Mouse (Mus musculus): ENCODE results near the gene Ccdc177. TPM values are rescaled to one million over a fixed set of nuclear protein-coding genes. Genes with fewer than 3 reads are reported as not detected.
"Not testable (repeated sequence)": the region's sequence is repeated elsewhere in the genome, so short reads cannot be mapped to it uniquely, and the experiment has no call there.

The Ccdc177 gene
- 10 to 100 TPM; 16.5 to 18.6 TPM for total RNA-seq (2021)

DNA sequence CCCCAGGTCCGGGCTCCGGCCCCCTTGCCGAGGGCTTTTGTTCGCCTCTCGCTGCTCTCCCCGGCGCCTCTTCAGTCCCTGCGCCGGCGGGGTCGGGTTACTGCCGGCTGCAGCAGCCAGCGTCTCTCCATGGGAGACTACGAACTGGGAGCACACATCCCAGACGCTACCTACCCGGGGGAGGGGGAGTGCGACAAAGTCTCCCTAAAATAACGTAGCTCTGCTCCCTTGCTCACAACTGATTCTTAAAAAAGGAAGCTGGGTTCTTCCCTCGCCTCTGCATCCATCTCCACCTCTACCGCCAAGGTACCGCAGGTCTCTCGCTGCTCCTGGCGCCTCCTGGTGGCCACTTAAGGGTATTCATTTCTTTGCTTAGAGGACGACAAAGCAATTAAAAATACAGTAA, at the start of gene Ccdc177:
Gene Ccdc177, minus strand, starts transcription at position 292 of the 406 bp plus-strand sequence.
- DNase-seq, result peak; percentile 79 to 83

DNA sequence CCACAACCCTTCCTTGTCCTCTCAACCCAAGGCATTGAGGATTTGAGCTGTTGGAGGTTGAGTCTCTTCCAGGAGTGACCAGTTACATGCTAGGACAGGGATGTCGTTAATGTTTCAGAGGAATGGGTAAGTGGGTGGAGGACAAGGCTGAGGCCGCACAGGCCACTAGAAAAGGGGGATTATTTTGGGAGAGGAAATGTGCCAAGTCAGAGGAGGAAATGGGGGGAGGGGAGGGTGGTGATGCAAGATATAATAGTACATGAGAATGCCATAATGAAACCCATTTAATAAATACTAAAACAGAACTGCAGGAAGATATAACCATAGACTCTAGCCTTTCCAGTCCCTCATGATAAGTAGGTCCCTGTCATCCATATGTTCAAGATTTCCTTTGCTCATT, 49.5 kb upstream of the Ccdc177 start:
- DNase-seq, result no peak

DNA sequence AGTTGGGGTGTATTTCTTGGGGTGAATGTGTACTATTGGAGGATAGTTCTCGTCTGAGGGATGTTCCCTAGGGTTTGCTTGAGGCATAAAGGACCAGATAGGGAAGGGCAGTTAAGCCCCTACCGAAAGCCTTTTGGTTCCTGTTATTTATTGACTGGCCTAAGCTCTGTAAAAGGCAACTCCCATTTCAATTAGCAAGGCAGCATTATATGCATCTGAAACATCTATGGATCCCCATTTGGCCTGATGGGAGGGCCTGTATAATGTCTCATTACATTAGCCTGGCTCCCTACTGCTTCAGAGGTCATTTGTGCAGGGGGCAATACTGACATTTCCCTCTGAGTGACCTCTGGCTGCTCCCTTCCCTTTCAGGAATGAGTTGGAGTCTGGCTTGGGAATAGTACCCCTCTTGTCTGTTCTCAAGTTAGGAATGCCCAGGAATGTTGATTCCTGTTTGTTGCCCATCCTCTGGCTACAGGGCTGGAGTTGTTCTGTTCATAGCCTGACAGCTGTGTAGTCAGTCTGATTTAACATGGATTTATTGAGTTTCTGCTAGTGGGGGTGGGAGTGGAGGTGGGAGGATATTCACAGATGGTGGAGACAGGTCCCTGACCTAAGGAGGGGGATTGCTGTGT, 47.1 kb upstream of the Ccdc177 start:
- DNase-seq, result no peak

DNA sequence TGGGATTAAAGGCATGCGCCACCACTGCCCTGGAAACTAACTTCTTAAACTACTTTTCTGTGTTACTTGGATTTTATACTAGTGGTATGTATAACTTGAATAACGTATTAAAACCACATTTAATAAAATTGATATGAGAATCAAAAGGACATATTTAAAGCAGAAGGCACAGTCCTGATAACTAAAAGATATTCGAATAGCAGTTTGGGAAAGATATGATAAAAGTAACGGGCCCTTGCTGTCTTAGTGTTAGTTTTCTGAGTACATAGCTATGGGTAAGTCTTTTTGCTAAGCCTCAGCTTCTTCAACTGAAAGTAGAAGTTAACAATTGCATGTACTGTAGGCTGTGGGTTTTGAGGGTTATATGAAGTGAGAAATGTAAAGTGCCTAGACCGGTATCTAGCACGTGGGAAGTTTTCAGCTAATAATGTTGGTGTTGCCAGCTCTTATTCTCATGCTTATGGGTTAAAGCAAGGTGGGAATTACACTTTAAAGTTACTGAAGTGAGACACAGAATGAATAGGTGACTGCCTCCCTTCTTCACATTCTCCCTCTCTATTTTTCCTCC, 44.5 kb upstream of the Ccdc177 start:
- DNase-seq, result no peak

DNA sequence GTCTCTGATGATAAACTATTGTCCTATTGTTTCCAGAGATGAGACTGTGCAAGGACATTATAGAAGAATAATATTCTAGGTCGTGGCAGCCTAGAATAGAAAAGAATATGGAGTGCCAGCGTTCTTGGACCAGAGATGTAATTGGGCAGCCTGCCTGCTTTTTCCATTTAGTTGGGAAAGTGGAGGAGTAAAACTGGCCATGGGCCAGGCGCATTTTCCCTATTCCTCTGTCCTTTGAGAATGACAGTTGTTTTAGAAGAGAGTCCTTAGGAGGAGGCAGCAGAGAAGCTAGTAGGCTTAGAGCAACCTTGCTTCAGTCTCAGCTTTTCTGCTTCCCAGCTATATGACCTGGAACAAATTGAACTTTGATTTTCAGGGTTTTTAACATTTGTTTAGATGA, 43.4 kb upstream of the Ccdc177 start:
- peak; percentile 74 to 77 for DNase-seq

DNA sequence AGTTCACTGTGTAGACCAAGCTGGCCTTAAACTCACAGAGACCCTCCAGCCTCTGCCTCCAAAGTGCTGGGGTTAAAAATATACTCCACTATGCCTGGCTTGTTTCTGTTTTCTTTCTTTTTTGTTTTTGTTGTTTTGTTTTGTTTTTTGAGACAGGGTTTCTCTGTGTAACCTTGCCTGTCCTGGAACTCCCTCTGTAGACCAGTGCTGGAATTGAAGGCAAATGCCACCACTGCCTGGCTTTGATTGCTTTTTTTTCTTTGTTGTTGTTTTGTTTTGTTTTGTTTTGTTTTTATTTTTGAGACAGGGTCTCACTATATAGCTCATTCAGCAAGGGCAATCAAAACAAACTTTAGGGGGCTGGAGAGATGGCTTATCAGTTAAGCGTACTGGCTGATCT, 41.0 kb upstream of the Ccdc177 start:
- DNase-seq, result no peak

DNA sequence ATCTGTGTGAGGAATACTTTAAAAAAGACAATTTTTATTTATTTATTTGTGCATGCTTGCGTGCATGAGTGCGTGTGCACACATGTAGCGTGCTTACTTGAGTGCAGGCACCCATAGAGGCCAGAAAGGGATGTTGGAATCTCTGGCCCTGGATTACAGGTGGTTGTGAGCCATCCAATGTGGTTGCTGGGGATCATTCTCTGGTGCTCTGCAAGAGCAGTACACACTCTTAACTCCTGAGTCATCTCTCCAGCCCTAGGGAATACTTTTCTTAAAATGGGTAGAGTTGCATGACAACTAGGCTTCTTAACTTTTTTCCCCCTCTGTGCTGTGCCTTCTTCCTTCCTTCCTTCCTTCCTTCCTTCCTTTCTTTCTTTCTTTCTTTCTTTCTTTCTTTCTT, 39.7 kb upstream of the Ccdc177 start:
- no peak for DNase-seq

DNA sequence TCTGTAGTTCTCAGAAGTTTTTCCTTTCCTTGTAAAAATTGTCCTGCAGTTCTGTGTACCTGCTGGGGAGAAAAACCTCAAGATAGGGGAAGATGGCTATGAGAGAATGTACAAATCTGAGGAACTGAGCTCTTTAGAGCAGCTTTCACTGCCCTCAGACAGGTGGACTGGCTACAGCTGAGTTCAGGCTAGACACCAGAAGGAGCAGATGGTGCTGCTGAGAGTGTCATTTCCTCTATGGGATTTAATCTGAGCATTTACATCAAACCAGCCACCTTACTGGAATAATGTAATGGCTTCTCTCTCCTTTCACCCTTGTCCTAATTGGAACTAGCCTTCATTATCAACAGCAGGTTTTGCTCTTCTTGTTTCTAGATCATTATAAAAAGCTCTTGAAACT, 37.8 kb upstream of the Ccdc177 start:
- no peak for DNase-seq

DNA sequence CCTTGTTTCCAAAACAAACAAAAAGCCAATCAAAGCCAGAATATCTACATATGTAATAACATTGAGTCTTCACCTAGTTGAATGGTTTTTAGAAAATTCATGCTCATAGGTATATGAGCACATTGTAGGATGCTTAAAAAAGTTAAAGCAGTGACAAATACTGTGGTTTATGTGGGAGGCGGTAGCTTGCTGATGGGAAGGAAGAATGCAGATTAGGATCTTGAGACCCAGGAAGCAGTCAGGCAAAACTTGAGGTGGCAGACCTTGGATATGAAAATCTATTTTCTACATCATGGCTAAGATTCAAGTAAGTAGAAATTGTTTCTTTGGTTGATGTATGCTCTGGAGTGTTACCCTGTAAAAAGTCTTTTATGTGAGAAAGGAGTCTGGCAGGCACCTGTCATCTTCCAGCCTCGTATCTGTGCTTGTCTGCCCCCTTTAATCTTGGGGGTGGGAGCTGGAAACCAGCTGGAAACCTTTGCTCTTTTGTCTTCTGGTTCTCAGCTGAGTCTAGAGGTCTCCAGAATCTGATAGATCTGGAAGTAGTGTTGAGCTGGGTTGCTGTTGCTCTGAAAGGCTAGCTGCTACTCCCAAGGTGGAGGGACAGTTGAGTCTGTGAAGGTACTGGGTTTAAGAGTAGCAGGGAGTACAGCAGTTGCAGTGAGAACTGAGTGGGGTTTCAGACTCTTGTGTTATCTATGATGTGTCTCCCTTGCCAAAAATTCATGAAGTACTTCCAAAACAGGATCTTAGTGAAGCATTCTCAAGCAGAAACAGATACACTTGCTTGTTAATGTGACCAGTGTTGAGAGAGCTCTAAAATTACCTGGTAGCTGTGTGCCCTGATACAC, 34.7 kb upstream of the Ccdc177 start:
- DNase-seq, result no peak

DNA sequence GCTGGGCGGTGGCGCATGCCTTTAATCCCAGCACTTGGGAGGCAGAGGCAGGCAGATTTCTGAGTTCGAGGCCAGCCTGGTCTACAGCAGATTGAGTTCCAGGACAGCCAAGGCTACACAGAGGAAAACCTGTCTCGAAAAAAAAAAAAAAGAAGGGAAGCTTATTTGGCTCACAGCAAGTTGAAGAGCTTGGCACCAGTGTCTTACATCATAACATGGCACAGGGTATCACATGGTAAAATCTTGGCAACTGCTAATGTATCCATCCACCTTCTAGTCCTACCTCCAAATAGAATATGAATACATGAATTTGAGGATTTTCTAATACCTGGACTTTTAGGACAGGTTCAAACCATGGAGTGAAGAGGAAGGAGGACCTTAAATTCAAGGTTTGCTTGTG, 34.0 kb upstream of the Ccdc177 start:
- no peak for DNase-seq

DNA sequence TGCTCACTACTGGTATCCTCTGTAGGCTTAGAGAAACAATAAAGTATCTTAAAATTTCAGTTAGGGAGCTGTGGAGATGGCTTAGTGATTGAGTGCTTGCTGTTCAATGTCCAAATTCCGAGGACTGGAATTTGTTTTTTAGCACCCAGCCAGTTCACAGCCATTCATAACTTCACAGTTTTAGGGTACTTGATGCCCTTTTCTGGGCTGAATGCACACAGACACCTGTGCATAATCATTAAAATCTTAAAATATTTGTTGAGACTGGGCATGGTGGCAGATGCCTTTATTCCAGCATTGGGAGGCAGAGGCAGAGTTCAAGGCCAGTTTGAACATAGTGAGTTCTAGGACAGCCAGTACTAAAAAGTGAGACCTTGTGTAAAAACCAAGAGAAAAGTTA, 33.0 kb upstream of the Ccdc177 start:
- no peak for DNase-seq

DNA sequence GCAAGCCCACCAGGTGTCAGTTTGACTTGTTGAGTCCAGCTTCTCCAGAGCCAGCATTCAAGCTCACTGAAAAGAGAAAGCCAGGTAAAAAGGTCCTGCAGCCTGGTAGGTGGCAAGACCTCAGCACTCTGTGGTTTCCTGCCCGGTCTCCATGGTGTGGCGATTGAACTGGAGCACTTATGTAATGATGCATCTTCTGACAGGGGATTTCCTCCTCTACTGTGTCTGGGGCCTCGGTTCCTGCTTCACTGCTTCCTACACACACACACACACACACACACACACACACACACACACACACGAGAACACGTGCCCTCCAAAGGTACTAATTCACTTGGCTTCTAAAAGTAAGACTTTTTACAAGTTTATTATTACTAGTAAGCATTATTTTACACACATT, 32.4 kb upstream of the Ccdc177 start:
- DNase-seq, result no peak

DNA sequence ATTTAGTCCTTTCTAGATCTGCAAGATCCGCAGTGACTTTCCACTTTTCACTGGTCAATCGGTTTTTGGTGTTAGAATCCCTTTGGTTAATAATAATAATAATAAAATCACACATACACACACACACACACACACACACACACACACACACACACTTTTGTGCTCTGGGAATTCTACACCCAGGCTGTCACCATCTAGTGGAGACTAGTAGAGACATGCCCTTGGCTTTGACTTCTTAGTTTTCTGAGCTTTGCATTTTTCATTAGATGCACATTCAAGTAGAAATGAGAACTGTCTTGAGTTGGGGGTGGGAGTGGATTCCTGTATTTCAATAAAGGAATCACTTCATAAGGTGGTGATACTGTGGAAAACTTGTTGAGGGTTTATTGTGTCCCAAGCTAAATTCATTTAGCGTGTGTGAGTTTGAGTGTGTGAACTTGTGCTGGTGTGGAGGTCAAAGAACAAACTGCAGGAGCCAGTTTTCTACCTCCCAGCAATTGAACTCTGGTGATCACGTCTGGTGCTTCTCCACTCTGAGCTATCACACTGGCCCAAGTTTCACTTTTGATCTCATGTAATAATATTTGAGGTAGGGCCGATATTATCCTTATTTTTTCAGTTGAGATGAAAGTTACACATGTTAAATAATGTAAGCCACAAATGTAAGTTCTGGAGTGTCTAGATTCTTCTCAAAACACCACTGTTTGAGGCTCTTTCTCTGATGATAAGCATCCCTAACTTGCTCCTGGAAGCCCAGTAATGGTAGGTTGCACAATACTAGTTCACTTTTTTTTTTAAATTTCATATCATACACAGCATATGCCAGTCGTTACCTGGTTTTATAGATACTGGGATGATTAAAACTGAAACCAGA, 31.3 kb upstream of the Ccdc177 start:
- DNase-seq, result no peak

DNA sequence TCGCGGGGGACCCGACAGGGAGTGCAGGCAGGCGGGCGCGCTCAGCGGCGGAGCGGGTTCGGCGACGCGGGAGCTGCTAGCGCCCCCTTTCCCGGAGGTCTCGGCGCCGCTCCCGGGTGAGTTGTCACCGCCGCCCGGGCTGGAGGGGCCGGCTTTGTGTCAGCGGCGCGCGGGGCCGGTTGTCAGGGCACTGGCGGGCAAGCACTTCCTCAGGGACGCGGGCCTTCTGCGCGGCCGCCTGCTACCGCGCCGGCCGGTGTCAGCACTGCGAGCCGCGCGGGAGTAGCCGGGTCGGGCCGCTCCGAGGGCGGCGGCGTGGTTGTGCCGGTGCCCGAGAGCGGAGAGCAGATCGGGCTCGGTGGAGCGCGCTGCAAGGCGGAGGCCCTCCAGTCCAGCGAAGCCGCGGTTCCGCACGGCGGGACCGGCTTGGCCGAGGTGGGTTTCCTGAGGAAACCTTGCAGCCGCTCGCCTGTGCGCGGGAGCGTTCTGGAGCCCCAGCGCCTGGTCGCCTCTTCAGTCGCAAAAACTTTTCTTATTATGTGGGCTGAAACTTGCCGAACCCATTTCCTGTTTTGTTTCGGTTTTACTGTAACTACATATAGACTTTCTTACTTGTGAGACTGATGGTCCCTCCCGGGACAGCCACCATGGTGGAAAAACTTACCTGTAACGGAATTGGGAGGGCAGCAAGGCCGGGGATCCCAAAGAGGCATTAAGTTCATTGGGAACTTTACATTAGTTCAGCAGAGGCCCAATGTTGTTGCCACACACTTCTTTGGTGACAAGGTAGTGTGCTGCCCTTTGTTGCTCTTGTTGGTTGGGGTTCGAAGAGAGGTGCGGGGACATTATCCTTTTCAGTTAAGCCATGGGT, 30.4 kb upstream of the Ccdc177 start:
- no peak for DNase-seq

DNA sequence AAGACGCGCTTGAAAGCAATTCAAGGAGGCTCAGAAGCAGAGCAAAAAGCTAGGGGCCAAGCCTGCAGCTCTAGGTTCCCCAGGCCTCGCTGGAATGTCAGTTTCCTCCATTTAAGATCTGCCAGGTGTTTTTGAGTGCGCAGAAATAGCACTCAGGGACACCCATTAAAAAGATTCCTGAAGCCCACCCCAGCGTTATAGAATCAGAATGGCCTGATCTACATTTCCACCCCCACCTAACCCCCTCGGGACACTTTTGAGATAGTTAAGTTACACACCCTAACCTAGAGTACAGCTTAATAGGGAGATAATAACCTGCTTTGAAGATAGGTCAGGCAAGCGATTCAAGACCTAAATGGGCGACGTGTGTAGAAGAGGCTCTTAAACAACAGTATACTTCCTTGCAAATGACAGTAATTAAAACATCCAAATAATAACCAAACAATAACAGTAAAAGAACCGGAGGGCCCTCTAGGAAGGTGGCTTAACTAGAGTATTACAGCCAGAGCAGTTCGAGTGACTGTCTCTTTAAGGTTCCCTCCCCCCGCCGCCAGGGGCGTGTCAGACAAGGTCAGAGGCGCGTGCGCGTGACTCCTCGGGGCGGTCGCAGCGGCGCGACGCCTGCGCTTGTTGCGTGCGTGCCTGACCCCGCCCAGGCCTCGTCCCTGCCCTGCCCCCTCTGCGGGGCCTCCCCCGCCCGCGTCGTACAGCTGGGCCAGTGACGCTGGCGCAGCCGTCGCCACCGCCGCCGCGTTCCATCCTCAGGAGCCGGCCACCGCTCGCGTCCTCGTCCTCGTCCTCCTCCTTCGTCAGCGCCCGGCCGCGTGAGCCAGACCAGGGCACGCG, 29.6 kb upstream of the Ccdc177 start, which contains the start of gene Susd6:
Gene Susd6, plus strand, starts transcription at position 662 of the 846 bp plus-strand sequence.
- peak; percentile 98 to 99 for DNase-seq

DNA sequence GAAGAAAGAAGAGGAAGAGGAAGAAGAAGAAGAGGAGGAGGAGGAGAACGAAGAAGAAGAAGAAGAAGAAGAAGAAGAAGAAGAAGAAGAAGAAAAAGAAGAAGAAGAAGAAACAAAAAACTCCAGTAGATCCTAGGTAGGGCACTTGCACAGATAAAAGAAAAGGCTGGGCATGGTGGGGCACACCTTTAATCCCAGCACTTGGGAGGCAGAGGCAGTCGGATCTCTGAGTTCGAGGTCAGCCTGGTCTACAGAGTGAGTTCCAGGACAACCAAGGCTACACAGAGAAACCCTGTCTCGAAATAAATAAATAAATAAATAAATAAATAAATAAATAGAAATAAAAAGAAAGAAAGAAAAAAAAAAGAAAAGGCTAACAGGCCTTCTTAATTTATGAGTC, 28.8 kb upstream of the Ccdc177 start:
- DNase-seq, result not testable (repeated sequence)

DNA sequence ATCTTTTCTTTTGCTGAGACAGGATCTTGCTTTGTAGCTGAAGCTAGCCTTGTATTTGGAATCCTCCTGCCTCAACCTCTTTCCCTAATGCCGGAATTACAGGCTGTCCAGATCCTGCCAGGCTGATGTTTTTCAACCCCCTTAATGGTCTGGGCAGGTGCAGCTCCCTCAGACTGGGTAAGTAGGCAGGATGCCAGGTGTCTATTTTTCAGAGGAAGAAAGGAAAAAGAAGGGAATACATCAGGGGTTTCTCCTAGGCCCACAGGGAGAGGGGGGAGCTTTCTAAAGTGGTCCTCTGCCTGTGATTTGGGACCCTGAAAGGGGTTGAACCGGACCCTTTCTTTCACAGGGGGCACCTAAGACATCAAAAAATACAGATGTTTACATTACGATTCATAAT, 27.7 kb upstream of the Ccdc177 start:
- DNase-seq, result no peak

DNA sequence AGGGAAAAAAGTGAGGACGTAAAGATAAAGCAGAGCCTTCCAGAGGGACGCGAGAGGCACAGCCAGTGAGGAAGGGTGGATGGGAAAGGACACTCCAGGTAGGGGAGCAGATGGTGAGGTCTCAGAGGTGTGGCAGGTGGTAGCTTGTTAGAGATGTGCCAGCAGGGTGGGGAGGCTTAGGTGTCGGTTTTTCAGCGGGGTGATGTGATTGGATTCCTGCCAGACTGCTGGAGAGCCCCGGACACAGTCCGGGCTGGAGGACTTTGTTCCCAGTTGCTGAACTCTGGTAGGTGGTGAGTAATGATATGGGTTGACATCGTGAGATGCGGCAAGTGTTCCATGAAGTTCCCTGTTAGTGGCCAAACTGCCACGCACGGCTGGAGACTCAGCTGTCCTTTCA, 27.1 kb upstream of the Ccdc177 start:
- DNase-seq, result no peak

DNA sequence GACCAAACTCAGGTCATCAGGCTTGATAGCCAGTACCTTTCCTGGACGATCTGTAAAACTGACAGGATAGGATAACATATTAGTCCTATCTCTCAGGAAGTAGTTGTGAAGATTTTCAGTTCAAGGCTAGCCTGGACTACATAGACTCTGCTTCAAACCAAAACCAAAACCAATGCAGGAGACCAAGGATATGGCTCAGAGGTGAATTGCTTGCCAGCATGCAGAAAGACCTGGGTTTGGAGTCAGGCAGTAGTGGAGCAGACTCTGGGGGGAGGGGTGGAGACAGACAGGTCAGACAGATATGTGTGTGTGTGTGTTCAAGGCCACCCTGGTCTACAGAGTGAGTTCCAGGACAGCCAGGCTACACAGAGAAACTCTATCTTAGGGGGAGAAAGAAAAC, 26.1 kb upstream of the Ccdc177 start:
- no peak for DNase-seq

DNA sequence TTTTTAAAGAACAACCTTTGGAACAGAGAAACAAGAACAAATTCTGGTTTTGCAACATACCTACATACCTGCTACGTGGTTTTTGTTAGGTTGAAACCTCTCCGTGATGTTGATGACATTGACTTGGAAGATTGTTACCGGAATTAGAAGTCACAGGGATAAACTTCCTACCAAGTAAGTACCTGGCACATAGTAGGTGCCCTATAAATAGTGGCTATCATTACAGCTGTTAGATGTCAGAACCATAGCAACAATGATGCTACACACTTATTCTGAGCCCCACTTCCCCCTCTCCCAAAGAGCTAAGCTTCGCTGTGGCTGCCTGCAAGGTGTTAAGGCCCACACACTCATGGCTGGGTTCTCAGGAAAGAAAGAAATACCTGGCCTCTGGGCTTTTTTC, 25.1 kb upstream of the Ccdc177 start:
- DNase-seq, result no peak

DNA sequence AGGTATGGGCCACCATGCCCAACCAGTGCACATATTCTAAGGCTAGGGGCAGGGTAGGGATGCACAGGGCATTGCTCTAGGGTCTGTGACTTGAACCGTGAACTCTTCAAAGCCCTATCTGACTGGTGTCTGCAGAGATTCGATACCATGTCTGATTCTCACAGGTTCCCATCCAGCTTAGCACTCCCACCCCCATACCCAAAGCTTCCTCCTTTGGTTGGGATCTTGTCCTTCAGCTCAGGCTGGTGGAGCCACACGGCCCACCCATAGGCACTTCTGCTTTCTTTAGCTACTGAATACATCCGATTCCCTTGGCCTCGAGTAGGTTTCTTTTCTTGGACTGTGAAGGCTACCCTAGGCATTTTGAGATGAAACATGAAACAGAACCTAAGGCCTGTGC, 24.5 kb upstream of the Ccdc177 start:
- no peak for DNase-seq
